Mouse (Mus musculus): ENCODE results near the gene Pdss2.

- TF ChIP-seq CTCF (IDR thresholded peaks at IDR 0.05; ENCODE audit: control insufficient read depth, insufficient read depth, insufficient replicate concordance, low read depth, low read length) (no peak), POLR2A (IDR thresholded peaks at IDR 0.05; ENCODE audit: control insufficient read depth, low read depth, low read length) (no peak)
Measured at GRCm38 (mm10) chr10:43235011-43235410, 13.7 kb downstream of the Pdss2 start.
